Mouse (Mus musculus) mouse trophoblast stem cell (cell line): ENCODE measurements around the gene Cped1.

Experiments
- in situ Hi-C, 2 experiments: fragments of 300-500 bp; cut with MseI, MboI; formaldehyde crosslinking; loops; 2 replicates in 1 of 2; 3 replicates in 1 of 2; pipeline ENCODE4 v1.15.1; 2025

The Cped1 gene

GRCm38 (mm10) chr6:21999025-21999424 is 13.3 kb downstream of the Cped1 start:
- in situ Hi-C loops = no loop called here

DNA sequence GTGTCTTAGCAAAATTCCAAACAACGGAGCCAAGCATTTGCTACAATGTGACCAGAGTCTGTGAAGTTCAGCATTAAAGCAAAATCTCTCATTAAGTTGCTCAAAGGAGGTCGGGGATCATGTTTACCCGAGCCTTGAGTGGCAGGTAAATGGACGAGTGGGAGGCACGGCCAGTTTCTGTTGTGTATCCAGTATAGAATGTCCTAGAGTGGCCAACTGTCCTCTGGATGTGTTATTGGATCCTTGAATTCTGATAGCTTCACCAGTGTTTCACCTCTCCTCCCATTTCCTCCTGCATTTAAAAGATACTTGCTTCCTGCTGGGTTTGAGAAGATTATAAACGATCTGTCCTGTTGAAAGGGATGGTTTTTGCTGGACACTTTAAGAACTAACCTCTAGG is 14.4 kb downstream of the Cped1 start:
- in situ Hi-C loops = no loop called here

DNA sequence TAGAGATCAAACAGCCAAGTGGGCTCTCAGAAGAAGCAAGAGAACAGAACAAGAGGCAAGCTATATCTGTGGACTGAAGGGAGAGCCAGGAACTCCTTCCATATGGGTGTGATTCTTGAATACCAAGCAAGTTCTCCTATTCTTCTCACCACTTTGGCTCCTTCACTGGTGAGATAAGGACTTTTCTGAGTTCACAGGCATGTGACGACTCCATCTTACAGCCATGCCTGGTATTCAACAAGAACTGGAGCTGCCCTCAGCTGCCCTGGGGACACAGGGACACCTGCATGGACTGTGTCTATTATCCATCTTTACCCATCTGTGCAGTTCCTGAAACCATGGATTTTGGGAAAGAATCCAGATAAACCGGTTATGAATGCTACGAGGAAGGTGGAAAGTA is 15.2 kb downstream of the Cped1 start:
- in situ Hi-C loops = no loop called here

- in situ Hi-C loops = no loop called here
Observed at GRCm38 (mm10) chr6:22001284-22001916, 15.7 kb downstream of the Cped1 start.

GRCm38 (mm10) chr6:22002521-22003199 is 16.9 kb downstream of the Cped1 start:
- in situ Hi-C loops = no loop called here

DNA sequence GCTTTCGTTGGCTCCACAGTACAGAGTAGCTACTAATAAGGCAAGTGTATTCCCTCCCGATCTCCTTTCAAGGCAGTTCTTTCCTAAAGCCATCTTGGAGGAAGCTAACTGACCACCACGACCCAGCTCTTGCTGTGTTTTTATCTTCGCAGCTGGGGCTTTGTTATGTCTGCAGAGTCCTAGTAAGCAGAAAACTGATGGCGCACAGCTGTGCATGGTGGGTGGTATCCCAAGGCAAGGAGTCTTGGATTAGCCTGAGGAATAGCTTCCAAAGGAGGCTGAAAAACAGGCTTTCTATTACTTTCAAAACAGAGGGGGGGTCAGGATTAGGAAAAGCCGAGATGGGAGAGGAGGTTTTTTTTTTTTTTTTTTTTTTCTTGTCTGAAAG is 17.5 kb downstream of the Cped1 start:
- in situ Hi-C loops = no loop called here

- in situ Hi-C loops = no loop called here
Observed at GRCm38 (mm10) chr6:22003959-22004543, 18.3 kb downstream of the Cped1 start.

DNA sequence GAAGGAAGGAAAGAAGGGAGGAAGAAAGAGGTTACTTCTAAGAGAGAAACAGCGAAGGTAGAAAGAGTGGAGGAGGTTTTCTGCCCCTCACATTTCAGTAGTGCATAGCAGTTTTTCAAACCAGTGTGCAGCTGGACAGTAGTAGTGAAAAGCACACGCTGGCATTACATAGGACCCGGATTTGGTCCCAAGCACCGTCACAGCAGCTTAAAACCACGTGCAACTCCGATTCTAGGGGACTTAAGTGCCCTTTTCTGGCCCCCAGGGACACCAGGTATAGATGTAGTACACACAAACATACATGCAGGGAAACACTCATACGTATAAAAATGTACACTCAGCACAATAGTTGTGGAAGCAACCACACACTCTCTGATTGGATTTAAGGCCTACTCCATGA is 22.6 kb downstream of the Cped1 start:
- in situ Hi-C loops = no loop called here

DNA sequence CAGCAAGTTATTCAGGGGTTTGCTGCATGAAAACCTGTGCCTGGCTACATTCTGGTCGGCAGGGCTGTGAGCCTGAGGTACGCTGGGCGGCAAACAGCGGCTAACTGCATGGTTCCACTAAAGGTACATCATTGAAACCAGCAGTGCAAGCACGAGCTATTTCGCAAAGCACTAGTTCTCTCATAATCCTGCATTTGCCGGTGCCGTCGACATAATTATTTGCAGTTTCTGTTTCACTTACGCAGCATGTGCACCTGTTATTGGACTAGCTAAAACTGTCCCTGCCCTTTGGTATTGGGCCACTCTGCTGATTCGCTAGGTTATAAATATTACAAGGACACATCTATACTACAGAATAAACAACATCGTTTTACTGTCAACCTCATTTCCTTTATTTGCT is 24.5 kb downstream of the Cped1 start:
- in situ Hi-C loops = no loop called here

DNA sequence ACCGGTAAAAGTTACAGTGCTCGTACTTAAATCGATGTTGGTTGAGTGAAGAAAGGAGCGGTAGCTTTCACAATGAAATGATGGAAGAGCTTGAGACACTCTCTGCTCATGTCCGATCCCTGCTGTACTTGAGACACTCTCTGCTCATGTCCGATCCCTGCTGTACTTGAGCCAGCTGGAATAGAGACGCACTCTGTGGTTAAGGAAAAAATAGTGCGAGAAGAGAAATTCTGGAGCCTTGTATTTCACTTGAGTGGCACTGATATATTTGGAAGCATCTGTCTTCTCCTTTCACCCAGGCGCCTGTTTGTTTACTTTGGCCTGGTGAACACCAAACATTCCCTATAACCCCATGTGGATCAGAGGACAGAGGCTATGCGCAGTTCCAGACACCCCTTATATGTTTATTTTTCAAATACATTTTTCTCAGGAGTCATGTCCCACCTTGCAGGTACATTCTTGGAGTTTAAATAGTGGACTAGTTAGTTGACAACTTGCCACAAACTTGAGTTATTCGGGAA is 25.1 kb downstream of the Cped1 start:
- in situ Hi-C loops = no loop called here

DNA sequence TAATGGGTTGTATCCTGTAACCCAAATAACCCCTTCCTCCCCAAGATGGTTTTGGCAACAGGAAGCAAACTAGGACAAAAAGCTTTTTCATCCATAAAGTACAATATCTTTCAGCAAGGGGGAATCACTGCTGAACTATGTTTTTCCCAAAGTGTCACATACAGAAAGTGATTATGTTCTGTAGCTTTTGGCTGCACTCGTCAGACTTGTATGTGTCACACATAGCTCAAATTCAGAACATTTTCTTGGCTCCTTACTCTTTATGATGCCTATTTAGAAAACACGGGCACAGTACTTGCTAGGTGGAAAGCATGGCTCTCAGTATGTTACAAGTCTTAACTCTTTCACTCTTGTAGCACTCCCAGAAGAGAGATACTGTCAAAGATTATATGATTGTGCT is 25.8 kb downstream of the Cped1 start:
- in situ Hi-C loops = no loop called here

DNA sequence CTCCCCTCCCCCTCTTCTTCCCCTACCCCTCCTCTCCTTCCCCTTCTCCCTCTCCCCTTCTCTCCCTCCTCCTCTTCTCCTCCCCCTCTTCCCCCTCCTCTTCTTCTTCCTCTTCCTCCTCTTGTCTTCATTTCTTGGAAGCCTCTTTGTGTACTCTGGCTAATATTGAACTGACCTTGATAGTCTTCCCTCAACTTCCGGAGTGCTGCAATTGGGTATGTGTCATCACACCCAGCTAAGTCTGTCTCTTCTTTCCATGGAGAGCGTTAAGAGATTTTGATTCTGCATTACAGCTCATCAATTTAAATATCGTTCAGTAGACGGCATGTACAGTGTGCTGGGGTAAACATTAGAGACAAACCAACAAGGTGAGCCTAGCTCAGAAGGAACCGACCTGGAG is 26.4 kb downstream of the Cped1 start:
- in situ Hi-C loops = no loop called here

DNA sequence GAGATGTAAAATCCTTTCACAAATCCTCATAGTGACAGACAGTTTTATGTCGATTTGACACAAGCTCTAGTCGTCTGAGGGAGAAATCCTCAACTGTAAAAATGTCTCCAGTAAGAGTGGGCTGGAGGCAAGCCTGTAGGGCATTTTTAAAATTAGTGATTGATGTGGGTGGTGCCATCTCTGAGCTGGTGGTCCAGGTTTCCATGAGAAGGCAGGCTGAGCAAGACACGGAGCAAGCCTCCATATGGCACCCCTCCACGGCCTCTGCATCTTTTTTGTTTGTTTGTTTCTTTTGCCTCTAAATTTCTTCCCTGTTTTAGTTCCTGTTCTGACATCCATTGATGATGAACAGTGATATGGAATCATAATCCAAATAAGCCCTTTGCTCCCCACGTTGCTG is 26.8 kb downstream of the Cped1 start:
- in situ Hi-C loops = no loop called here

GRCm38 (mm10) chr6:22013394-22013793 is 27.7 kb downstream of the Cped1 start:
- in situ Hi-C loops = no loop called here

DNA sequence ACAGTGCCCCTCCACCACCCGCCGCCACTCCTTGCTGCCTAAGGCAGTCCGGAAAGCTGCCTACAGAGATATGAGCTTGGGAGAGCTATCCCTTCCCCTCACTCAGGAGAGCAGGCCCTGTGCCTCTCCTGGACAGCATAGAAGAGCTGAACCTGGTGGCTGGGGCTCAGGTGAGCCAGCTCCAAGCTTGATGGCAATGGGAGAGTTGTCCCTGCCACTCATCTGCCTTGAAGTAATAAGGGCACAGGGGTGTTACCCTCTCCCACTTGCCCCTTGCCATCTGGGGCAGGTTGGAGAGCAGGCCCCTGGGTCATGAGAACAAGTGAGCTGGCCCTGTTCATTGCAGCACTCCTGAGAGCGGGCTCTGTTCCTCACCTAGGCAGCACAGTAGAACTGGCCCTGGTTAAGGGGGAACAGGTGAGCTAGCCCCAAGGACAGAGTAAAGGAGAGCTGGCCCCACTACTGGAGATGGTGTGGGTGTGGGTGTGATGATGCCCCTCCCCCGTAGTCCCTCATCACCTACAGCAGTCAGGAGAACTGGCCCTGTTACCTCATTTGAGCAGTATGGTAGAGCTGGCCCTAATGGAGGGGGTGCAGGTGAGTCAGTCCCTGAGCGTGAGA is 28.7 kb downstream of the Cped1 start:
- in situ Hi-C loops = no loop called here

GRCm38 (mm10) chr6:22017631-22018030 is 31.9 kb downstream of the Cped1 start:
- in situ Hi-C loops = no loop called here

GRCm38 (mm10) chr6:22018768-22019445 is 33.2 kb downstream of the Cped1 start:
- in situ Hi-C loops = no loop called here

DNA sequence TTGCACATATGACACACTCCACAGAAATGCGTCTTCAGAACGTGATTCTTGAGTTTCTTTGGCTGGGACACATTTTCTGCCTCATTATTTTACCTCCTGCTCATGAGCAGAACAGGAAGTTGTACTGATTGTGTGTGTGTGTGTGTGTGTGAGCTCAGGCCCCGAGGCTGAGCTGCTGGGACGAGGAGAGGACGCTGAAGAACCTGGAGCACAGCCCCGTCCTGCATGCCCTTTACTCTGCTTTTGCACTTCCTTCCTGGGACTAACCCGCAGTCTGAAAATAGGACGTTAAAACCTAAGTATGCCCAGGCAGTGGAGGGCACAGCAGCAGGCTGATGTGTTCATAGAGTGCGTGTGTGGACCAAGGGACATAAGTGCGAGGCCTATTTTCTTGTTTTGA is 33.9 kb downstream of the Cped1 start:
- in situ Hi-C loops = no loop called here

GRCm38 (mm10) chr6:22020696-22021095 is 35.0 kb downstream of the Cped1 start:
- in situ Hi-C loops = no loop called here

DNA sequence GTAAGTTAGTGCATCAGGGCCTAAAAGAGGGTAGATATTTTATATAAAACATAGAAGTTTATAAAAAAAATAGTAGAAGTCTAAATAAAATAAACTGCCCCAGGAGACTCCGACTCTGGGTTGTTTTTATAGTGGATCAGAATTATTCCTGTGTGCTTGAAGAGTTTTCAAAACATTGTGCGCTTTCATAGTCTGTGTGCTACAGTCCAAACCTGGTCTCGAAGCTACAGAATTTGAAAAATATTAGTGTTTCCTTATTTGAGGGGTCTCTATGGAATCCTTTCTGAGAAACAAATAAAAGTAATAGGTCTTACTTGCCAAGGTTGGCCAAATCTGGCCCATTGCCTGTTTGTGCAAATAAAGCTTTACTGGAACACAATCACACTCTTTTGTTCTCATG is 35.6 kb downstream of the Cped1 start:
- in situ Hi-C loops = no loop called here

GRCm38 (mm10) chr6:22024168-22024567 is 38.5 kb downstream of the Cped1 start:
- in situ Hi-C loops = no loop called here
